Mouse (Mus musculus): Measurements from ENCODE around the gene Commd6.
"Not testable (repeated sequence)": the region's sequence is repeated elsewhere in the genome, so short reads cannot be mapped to it uniquely, and the experiment has no call there.

Commd6 gene

GRCm38 (mm10) chr14:101608519-101609368 lies 31.7 kb downstream of the Commd6 start, which contains the start of gene Tbc1d4:
Gene Tbc1d4, minus strand, starts transcription at chr14:101609191.
- peak; percentile 65 for DNase-seq

DNA sequence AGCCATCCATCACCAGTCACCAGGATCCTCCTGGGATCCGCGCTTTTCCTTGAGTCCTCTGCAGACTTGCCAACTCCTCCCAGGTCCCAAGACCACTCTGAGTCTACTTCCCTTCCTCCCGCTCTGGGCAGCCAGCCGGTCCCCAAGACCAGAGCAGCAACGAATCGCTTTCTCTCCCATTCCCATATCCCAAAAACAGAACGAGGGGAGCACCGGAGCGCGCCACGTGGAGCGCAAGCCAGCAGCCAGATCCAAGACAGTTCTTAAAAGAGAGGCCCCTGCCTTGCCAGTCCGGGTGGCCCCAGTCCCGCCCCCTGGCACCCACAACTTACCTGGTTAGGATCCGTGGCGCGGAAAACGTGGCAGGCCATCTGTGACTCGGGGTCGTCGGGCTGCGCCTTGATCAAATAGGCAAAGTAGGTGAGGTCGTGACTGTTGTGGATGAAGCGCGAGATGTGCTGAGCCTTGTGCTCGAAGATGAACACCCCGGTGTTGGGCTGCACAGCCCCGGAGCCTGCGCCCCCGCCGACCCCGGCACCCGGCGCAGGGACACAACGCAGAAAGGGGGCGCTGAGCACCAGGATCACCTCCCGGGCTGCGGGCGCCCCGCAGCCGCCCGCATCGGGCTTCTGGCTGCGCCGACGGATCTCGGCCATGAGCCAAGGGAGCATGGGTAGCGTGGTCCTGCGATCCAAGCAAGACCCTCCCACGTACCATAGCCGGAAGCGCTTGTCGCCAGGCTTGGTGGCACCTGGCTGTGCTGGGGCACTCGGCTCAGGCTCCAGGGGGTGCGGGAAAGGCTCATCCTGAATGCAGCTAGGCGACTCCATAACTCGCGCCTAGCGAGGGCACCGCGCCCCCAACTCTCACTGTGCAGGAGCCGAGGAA lies 32.6 kb downstream of the Commd6 start:
- DNase-seq = peak; percentile 18

DNA sequence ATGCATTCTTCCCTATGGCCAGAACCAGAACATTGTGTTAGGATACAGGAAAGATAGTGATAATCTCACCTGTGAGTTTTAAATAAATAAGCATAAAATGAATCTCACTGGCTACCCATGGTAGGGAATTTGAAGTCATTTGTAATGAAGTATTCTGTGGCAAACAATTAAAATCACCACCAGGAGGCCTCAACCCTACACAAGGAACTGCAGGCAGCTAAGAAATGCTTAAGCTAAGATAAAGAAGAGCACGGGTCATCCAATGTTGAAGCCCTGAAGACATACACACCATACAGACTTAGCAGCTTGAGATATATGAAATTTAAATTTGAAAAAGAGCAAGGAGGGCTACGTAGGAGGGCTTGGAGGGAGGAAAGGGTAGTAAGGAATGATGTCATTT lies 34.6 kb downstream of the Commd6 start:
- no peak for DNase-seq

DNA sequence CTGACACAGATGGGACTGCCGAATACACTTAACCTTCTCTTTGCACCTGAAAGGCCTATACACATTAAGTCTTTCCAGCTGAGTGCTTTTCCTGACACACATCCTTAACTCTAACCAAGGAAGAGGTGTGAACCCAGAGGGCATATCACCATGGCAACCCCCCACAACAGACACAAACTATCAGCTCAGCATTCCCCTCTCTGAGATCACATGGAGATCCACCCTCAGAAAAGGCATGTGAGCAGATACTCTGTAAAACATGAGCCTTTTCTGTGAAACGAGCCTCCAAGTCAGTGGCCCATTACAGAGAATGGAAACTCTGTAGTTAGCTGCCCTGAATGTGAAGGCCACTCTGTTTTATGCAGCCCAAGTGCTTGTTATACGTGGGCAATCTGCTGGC lies 37.6 kb downstream of the Commd6 start:
- no peak for DNase-seq

- DNase-seq = no peak
Observed at GRCm38 (mm10) chr14:101597096-101597715, 43.3 kb downstream of the Commd6 start.

DNA sequence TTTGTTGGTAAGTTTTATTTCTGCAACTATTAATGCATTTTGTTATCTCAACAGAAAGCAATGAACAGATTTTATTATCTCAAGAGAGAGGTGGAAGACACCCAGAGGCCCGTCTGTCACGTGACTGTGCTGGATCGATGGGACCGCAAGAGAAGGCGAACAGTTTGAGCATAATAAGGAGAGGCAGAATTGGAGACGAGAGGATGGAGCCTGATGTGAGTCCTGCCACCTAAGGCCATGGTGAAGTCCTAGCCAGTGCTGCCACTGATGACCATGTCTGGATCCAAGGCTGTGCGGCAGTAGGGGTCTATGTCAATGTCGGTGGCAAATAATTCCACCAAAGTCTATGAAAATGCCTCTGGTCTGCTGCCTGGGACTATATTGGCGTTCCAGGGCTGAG lies 43.8 kb downstream of the Commd6 start:
- no peak for DNase-seq

- no peak for DNase-seq
Observed at GRCm38 (mm10) chr14:101595301-101596080, 45.0 kb downstream of the Commd6 start.

DNA sequence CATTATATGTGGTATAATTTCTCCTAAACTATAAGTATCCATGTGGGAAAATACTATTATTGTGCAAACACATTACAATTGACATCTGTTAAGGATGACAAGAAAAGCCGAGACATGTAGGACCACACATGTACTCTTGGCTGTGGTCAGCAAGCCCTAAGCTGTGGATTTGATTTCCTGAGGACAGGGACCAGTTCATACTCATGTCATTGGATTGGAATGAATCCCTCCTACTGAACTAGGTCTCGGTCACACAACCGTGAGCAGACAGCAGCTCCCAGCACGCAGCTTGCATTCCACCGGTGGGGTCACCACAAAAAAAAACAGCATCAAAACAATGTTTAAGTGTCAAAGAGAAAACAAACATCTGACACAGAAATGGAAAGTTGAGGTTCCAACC lies 46.5 kb downstream of the Commd6 start:
- DNase-seq = no peak

DNA sequence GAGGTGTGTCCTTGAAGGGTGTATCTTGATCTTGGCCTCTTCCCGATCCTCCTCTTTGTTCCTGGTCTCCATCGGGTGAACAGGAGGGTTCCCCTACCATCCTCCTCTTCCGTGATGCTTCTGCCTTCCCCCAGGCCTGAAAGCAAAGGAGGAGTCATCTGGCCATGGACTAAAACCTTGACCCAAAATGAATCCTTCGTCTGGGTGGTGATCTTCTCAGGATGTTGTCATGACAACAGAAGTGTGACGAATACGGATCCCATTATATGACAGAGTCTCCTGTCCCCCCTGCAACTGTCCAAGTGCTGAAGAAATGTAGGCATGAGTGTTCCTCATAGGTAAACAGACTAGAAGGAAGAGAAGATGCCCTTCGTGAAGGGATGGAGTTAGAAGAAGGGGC lies 47.1 kb downstream of the Commd6 start:
- DNase-seq = no peak

DNA sequence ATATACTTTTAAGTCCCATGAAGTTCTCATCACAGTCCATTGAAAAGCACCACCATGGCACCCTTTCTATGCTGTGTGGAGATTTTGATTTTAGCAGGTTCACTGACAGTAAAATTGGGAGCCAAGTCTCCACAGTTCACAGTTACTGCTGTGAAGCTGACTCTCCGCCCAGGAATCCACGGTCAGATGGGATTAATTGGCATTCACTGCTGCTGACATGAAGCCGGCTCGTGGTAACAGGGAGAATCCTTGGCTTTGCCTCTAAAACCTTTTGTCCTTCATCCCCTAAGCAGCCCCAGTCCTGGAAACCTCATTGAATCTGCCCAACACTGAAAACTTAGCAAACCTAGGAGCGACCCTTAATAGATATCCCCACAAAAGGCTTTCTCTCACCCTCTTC lies 49.4 kb downstream of the Commd6 start:
- DNase-seq = no peak

- DNase-seq = not testable (repeated sequence)
Observed at GRCm38 (mm10) chr14:101588209-101588991, 52.1 kb downstream of the Commd6 start.

GRCm38 (mm10) chr14:101587366-101588040 lies 53.0 kb downstream of the Commd6 start:
- DNase-seq = not testable (repeated sequence)

DNA sequence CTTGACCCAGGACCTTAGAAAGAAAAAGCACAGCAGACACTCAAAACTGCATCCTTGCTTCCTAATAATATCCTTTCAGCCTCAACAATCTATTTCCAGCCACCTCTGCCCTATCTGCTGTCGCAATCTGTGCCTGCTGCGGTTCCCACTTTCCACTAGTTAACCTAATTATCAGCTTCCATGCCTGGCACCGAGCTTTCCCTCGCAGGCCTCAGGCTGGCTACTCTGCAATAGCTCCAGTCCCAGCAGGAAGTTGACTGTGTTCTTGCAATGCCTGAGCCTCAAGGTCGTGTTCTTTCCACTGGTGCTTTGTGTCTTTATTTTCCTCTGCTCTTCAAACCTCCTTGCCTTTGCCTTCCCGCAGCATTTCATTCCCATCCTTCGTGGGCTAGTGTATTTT lies 54.4 kb downstream of the Commd6 start:
- DNase-seq = no peak
